Mouse (Mus musculus) layer of hippocampus, adult 9-10 months (tissue): ENCODE results near the gene Mapk10.

Experiments
- DNase-seq: peaks from one replicate; pipeline ENCODE4 v3.0.0; 2022; ENCODE audit warnings: low spot score

Gene Mapk10

DNA sequence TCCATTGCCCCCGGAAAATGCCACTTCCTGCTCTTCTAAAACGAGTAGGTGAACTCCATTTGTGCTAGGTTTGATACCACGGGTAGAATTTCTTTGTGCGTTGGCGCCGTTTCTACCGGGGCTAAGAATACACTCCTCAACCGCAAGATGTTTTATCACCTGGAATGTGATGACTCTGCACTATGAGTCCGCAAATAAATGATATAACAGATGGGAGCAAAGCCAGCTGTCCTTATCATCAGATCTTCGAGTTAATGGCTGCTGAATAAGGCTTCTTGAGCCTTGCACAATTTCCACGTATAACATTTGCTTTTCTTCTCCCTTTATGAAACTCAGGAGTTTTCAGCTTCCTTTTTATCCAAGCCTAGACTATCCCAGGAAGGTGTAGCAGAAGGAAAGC is 351.4 kb downstream of the Mapk10 start:
- DNase-seq = no peak

DNA sequence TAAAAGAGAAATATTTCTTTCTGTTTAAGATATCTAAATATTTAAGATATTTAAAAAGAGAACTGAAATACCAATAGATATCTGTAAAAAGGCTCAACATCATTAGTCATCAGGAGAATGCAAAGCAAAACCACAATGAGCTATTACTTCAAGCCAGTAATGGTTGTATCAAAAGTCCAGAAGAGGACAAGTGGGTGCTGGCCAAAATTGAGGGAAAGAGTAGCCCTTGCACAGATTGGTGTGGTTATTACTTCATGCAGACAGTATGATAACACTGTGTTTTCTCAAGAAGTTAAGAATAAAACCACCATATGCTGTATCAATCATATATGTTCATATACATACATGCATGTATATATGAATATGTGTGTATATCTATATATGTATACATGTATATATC is 353.1 kb downstream of the Mapk10 start:
- no peak for DNase-seq
